Mouse (Mus musculus) thymus, adult 2 months (tissue): ENCODE measurements around the gene 9930022D16Rik.

Experiments
- CTCF ChIP-seq: fragments of 200-500 bp; IDR thresholded peaks from 2 replicates; pipeline ENCODE4 v1.5.1; 2012; ENCODE audit warnings: mild to moderate bottlenecking, control low read depth, low read length, moderate library complexity, borderline replicate concordance; ENCODE audit not compliant: control insufficient read depth, poor library complexity, insufficient read depth; ENCODE audit errors: extremely low read depth
- POLR2A ChIP-seq: fragments of 200-500 bp; IDR thresholded peaks from 2 replicates; pipeline ENCODE4 v1.6.1; 2012; ENCODE audit warnings: mild to moderate bottlenecking, low read length, control low read depth, moderate library complexity; ENCODE audit not compliant: control insufficient read depth, poor library complexity, insufficient read depth; ENCODE audit errors: extremely low read depth

- no peak for TF ChIP-seq CTCF
- TF ChIP-seq POLR2A = no peak
Observed at GRCm38 (mm10) chr11:109378051-109378450, 35.7 kb upstream of the 9930022D16Rik start.
